Mouse (Mus musculus): ENCODE measurements around the gene Olfr449. TPM values are rescaled to one million over a fixed set of nuclear protein-coding genes. Genes with fewer than 3 reads are reported as not detected.

Gene Olfr449
- polyA plus RNA-seq (2012; rRNA removed) = not detected in 2 replicates
- not detected in 2 replicates for polyA plus RNA-seq (2014; fragmentation: Nextera tagmentation; extraction: Ambion mirVana)

- no peak for ATAC-seq (ENCODE audit: low FRiP score, low read depth)
- H3K4me2 ChIP-seq (replicated peaks; ENCODE audit: low read depth, low read length, severe bottlenecking) = no peak within 1 kb of the TSS
- DNase-seq (ENCODE audit: low spot score) = no peak
- no peak within 1 kb of the TSS for H3K9ac ChIP-seq (ENCODE audit: low read depth, low read length, severe bottlenecking)
- TF ChIP-seq POLR2A (IDR thresholded peaks at IDR 0.05; ENCODE audit: borderline replicate concordance, extremely low read depth, insufficient read depth, insufficient read length) = no peak
- H3K27me3 ChIP-seq (ENCODE audit: control insufficient read depth, insufficient read depth, low read length) = no peaks in the 10 kb centered on the region
- no peaks in the 10 kb centered on the region for H3K9me3 ChIP-seq (ENCODE audit: control insufficient read depth, low read length)
- H3K27ac ChIP-seq (replicated peaks; ENCODE audit: low read depth, low read length) = no peak within 1 kb of the TSS
- H3K36me3 ChIP-seq (ENCODE audit: control insufficient read depth, insufficient read depth, low read length) = no peaks in the 10 kb centered on the region
- H3K4me1 ChIP-seq (ENCODE audit: control insufficient read depth, insufficient read depth, low read length) = no peaks in the 10 kb centered on the region
- H3K4me3 ChIP-seq (replicated peaks; ENCODE audit: low read length) = no peak within 1 kb of the TSS
These were observed at the start of gene Olfr449 for GRCm38 (mm10) chr6:42834084-42834483. Olfr449 (plus strand) TSS chr6:42834384.

- H3K27ac ChIP-seq (replicated peaks; ENCODE audit: low read depth, low read length) = no peak within 1 kb of the TSS
- H3K27me3 ChIP-seq (ENCODE audit: control insufficient read depth, insufficient read depth, low read length) = no peaks in the 10 kb centered on the region
- no peaks in the 10 kb centered on the region for H3K4me1 ChIP-seq (ENCODE audit: control insufficient read depth, insufficient read depth, low read length)
- ATAC-seq (ENCODE audit: low FRiP score, low read depth) (no peak), DNase-seq (ENCODE audit: low spot score) (no peak)
- H3K36me3 ChIP-seq (ENCODE audit: control insufficient read depth, insufficient read depth, low read length) = no peaks in the 10 kb centered on the region
- no peak within 1 kb of the TSS for H3K4me3 ChIP-seq (replicated peaks; ENCODE audit: low read length)
- no peak within 1 kb of the TSS for H3K9ac ChIP-seq (ENCODE audit: low read depth, low read length, severe bottlenecking)
- H3K9me3 ChIP-seq (ENCODE audit: control insufficient read depth, low read length) = no peaks in the 10 kb centered on the region
- no peak within 1 kb of the TSS for H3K4me2 ChIP-seq (replicated peaks; ENCODE audit: low read depth, low read length, severe bottlenecking)
- no peak for TF ChIP-seq POLR2A (IDR thresholded peaks at IDR 0.05; ENCODE audit: borderline replicate concordance, extremely low read depth, insufficient read depth, insufficient read length)
These were observed 49.4 kb upstream of the Olfr449 start, which contains the start of gene Olfr452 for GRCm38 (mm10) chr6:42784793-42785192. Olfr452 (plus strand) TSS chr6:42785093.

GRCm38 (mm10) chr6:42790247-42790948 is 43.8 kb upstream of the Olfr449 start:
- Histone ChIP-seq H3K27me3 (ENCODE audit: control insufficient read depth, insufficient read depth, low read length) (no peaks in the 10 kb centered on the region), H3K4me2 (replicated peaks; ENCODE audit: low read depth, low read length, severe bottlenecking) (no peak overlapping the region), H3K9me3 (ENCODE audit: control insufficient read depth, low read length) (no peaks in the 10 kb centered on the region), H3K4me1 (ENCODE audit: control insufficient read depth, insufficient read depth, low read length) (no peaks in the 10 kb centered on the region), H3K4me3 (replicated peaks; ENCODE audit: low read length) (no peak overlapping the region), H3K27ac (replicated peaks; ENCODE audit: low read depth, low read length) (no peak overlapping the region), H3K9ac (ENCODE audit: low read depth, low read length, severe bottlenecking) (no peak overlapping the region), H3K36me3 (ENCODE audit: control insufficient read depth, insufficient read depth, low read length) (no peaks in the 10 kb centered on the region)
- no peak for DNase-seq (ENCODE audit: low spot score)
- TF ChIP-seq POLR2A (IDR thresholded peaks at IDR 0.05; ENCODE audit: borderline replicate concordance, extremely low read depth, insufficient read depth, insufficient read length) = no peak
- WGBS = 45% methylated on average over 4 of the region's 4 CpGs
- no peak for ATAC-seq (ENCODE audit: low FRiP score, low read depth)

GRCm38 (mm10) chr6:42790949-42791556 is 43.1 kb upstream of the Olfr449 start:
- H3K4me1 ChIP-seq (ENCODE audit: control insufficient read depth, insufficient read depth, low read length) = no peaks in the 10 kb centered on the region
- no peak overlapping the region for H3K4me2 ChIP-seq (replicated peaks; ENCODE audit: low read depth, low read length, severe bottlenecking)
- H3K27ac ChIP-seq (replicated peaks; ENCODE audit: low read depth, low read length) = no peak overlapping the region
- ATAC-seq (ENCODE audit: low FRiP score, low read depth) (no peak), DNase-seq (ENCODE audit: low spot score) (no peak)
- H3K9me3 ChIP-seq (ENCODE audit: control insufficient read depth, low read length) = no peaks in the 10 kb centered on the region
- WGBS = 74% methylated on average over 9 of the region's 9 CpGs
- no peak for TF ChIP-seq POLR2A (IDR thresholded peaks at IDR 0.05; ENCODE audit: borderline replicate concordance, extremely low read depth, insufficient read depth, insufficient read length)
- H3K27me3 ChIP-seq (ENCODE audit: control insufficient read depth, insufficient read depth, low read length) = no peaks in the 10 kb centered on the region
- no peak overlapping the region for H3K4me3 ChIP-seq (replicated peaks; ENCODE audit: low read length)
- H3K9ac ChIP-seq (ENCODE audit: low read depth, low read length, severe bottlenecking) = no peak overlapping the region
- H3K36me3 ChIP-seq (ENCODE audit: control insufficient read depth, insufficient read depth, low read length) = no peaks in the 10 kb centered on the region

- no peak for ATAC-seq (ENCODE audit: low FRiP score, low read depth)
- 92% methylated on average over 3 of the region's 3 CpGs for WGBS
- Histone ChIP-seq H3K4me3 (replicated peaks; ENCODE audit: low read length) (no peak overlapping the region), H3K4me2 (replicated peaks; ENCODE audit: low read depth, low read length, severe bottlenecking) (no peak overlapping the region), H3K4me1 (ENCODE audit: control insufficient read depth, insufficient read depth, low read length) (no peaks in the 10 kb centered on the region), H3K9ac (ENCODE audit: low read depth, low read length, severe bottlenecking) (no peak overlapping the region), H3K27me3 (ENCODE audit: control insufficient read depth, insufficient read depth, low read length) (no peaks in the 10 kb centered on the region), H3K27ac (replicated peaks; ENCODE audit: low read depth, low read length) (no peak overlapping the region), H3K36me3 (ENCODE audit: control insufficient read depth, insufficient read depth, low read length) (no peaks in the 10 kb centered on the region), H3K9me3 (ENCODE audit: control insufficient read depth, low read length) (no peaks in the 10 kb centered on the region)
- no peak for TF ChIP-seq POLR2A (IDR thresholded peaks at IDR 0.05; ENCODE audit: borderline replicate concordance, extremely low read depth, insufficient read depth, insufficient read length)
- DNase-seq (ENCODE audit: low spot score) = no peak
These were observed 39.2 kb upstream of the Olfr449 start for GRCm38 (mm10) chr6:42794982-42795381.

All from limb, embryonic 14.5 days (tissue).